Mouse (Mus musculus) kidney, adult 2 months (tissue): ENCODE measurements at regions not wholly inside any gene's neighbourhood (a gene's known extent, or its start where the extent isn't known, plus 50 kb on each side); places are given as distances from the start of the nearest gene placed in this dataset.

Experiments used
- DNase-seq: peaks from one replicate; pipeline ENCODE4 v3.0.0; 2021
- H3K27ac ChIP-seq: fragments of 200-500 bp; 2 replicates; pipeline ENCODE4 v1.5.1; 2012; ENCODE audit warnings: low read depth, low read length, control low read depth, inconsistent platforms; ENCODE audit not compliant: insufficient read depth
- H3K27me3 ChIP-seq: fragments of 200-500 bp; replicated peaks from 2 replicates; pipeline ENCODE4 v1.6.1; 2012; ENCODE audit warnings: mild to moderate bottlenecking, moderate library complexity, low read length, inconsistent platforms; ENCODE audit not compliant: control insufficient read depth, insufficient read depth
- H3K36me3 ChIP-seq: fragments of 200-500 bp; 2 replicates; pipeline ENCODE4 v1.6.1; 2012; ENCODE audit warnings: mild to moderate bottlenecking, moderate library complexity, low read length, inconsistent platforms; ENCODE audit not compliant: control insufficient read depth, insufficient read depth
- H3K4me1 ChIP-seq: fragments of 200-500 bp; 2 replicates; pipeline ENCODE4 v1.6.1; 2011; ENCODE audit warnings: low read length; ENCODE audit not compliant: control insufficient read depth, insufficient read depth
- H3K4me3 ChIP-seq: fragments of 200-500 bp; 2 replicates; pipeline ENCODE4 v1.5.1; 2011; ENCODE audit warnings: mild to moderate bottlenecking, low read depth, low read length, control low read depth; ENCODE audit not compliant: insufficient read depth
- CTCF ChIP-seq: fragments of 200-500 bp; conservative IDR thresholded peaks from 2 replicates; pipeline ENCODE4 v1.5.1; 2011; ENCODE audit warnings: low read depth, mild to moderate bottlenecking, control low read depth, low read length, moderate library complexity, mixed read lengths; ENCODE audit not compliant: insufficient read depth, insufficient read length
- POLR2A ChIP-seq: fragments of 200-500 bp; IDR thresholded peaks from one replicate; pipeline ENCODE4 v1.6.1; 2011; ENCODE audit warnings: low read depth, low read length, control low read depth
- WGBS: fragments of 180-500 bp; shearing (Covaris S2); methylation state at CpG from one replicate; pipeline ENCODE4 v1.1.7; 2018; 5-methylcytosine and 5-hydroxymethylcytosine counted together

- 64% methylated on average over 9 of the region's 9 CpGs for WGBS
- no peaks in the 10 kb centered on the region; the same call in 1 of the 2 replicates for H3K27me3 ChIP-seq
- no peak overlapping the region for H3K4me3 ChIP-seq
- no peak overlapping the region for H3K27ac ChIP-seq
- TF ChIP-seq CTCF (no peak), POLR2A (no peak)
- no peaks in the 10 kb centered on the region for H3K4me1 ChIP-seq
- no peak for DNase-seq
- H3K36me3 ChIP-seq = no peaks in the 10 kb centered on the region
Observed at GRCm38 (mm10) chr3:132427244-132427643, 202.4 kb upstream of the Gimd1 start.

DNA sequence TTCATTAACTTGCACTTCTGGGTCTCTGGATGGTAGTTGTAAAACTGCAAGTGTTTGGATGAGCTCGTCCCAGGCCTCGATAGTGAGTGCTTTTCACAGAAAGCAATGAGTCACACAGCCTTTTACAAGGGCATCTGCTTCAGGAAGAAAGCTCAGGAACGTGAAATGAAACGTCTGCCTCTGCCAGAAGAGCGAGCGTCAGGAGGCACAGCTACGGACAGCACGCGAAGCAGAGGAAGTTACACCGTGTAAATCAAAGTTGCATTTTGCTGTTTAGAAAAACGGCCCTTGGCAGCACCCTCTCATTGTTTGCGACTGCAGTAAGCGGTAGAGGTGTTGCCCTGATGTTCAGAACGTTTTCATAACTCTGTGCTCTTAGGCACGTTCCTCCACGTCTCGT, 201.5 kb upstream of the Gimd1 start:
- no peaks in the 10 kb centered on the region for H3K36me3 ChIP-seq
- no peak overlapping the region for H3K4me3 ChIP-seq
- no peaks in the 10 kb centered on the region for H3K4me1 ChIP-seq
- no peak overlapping the region for H3K27ac ChIP-seq
- no peak for TF ChIP-seq POLR2A
- no peak for TF ChIP-seq CTCF
- H3K27me3 ChIP-seq = no peaks in the 10 kb centered on the region; the same call in 1 of the 2 replicates
- WGBS = 37% methylated on average over 17 of the region's 17 CpGs
- peak; percentile 2 for DNase-seq

GRCm38 (mm10) chr3:132431805-132432204, 197.8 kb upstream of the Gimd1 start:
- Histone ChIP-seq H3K4me3 (no peak overlapping the region), H3K36me3 (no peaks in the 10 kb centered on the region), H3K4me1 (no peaks in the 10 kb centered on the region), H3K27ac (no peak overlapping the region), H3K27me3 (no peaks in the 10 kb centered on the region; the same call in 1 of the 2 replicates)
- TF ChIP-seq CTCF (no peak), POLR2A (no peak)
- no peak for DNase-seq

DNA sequence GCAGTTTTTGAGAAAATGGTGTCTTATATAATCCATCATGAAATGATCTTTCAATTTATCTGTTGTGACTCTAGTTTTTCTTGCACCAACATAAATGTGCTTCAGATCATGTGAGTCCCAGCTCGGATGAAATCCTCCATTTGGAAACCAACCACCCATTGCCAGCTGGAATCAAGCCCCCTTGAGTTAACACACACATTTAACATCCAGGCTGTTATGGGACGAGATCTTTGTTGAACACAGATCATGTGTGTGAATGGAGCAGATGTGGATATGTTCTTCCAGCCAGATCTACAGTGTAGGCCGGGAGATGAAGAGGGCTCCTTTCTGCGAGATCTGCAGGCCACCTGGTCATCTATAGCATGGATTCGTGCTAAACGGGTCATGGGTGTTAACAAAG, 188.4 kb upstream of the Gimd1 start:
- DNase-seq = no peak
- 90% methylated on average over 6 of the region's 6 CpGs for WGBS
- Histone ChIP-seq H3K27me3 (no peaks in the 10 kb centered on the region), H3K4me3 (no peak overlapping the region), H3K27ac (no peak overlapping the region), H3K36me3 (no peaks in the 10 kb centered on the region), H3K4me1 (no peaks in the 10 kb centered on the region)
- TF ChIP-seq POLR2A = no peak
- TF ChIP-seq CTCF = no peak

DNA sequence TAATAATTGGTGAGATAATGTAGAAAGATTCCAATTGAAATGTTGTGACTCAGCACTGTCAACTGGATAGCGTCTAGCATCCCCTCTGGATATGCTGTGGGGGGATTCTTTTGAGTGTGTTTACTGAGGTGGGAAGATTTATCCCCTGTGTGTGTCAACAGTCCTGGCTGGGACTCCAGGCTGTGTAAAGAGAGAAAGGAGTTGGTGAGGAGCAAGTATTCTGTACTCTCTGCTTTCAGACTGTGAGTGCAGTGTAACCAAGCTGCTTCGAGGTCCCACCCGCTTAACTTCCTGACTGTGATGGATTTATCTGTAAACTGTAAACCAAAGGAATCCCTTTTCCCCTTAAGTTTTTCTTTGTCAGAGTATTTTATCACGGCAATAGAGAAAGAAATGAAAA, 175.7 kb upstream of the Gimd1 start:
- Histone ChIP-seq H3K4me3 (no peak overlapping the region), H3K4me1 (no peaks in the 10 kb centered on the region), H3K27me3 (no peaks in the 10 kb centered on the region; the same call in 1 of the 2 replicates), H3K27ac (no peak overlapping the region), H3K36me3 (no peaks in the 10 kb centered on the region)
- no peak for TF ChIP-seq POLR2A
- no peak for TF ChIP-seq CTCF
- DNase-seq = no peak
- WGBS = 16% methylated on average over 4 of the region's 4 CpGs

- Histone ChIP-seq H3K36me3 (no peaks in the 10 kb centered on the region), H3K4me1 (no peaks in the 10 kb centered on the region), H3K4me3 (no peak overlapping the region), H3K27ac (no peak overlapping the region), H3K27me3 (no peaks in the 10 kb centered on the region)
- no peak for DNase-seq
- 31% methylated on average over 5 of the region's 5 CpGs for WGBS
- TF ChIP-seq POLR2A (no peak), CTCF (no peak)
Observed at GRCm38 (mm10) chr3:132462348-132462959, 167.2 kb upstream of the Gimd1 start.

DNA sequence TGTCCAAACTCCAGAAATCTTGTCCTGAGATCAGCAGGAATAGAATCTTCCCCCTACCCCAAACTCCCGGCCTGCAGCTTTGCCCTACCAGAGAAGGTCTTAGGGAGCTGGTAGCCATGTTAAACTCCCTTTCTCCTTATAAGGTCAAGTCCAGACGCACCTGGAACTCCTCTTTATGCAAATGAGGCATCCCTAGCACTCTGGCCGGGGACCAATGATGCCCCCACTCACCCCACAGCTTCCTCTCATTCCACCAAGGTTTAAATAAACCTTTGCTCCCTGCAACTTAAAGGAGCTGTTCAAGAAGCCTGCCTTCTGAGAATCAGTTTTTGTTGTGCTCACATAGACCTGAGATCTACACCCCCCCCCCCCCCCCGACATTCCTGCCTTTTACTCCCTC, 158.6 kb upstream of the Gimd1 start:
- TF ChIP-seq CTCF = no peak
- WGBS = 30% methylated on average over 4 of the region's 4 CpGs
- no peaks in the 10 kb centered on the region for H3K27me3 ChIP-seq

GRCm38 (mm10) chr3:132477768-132478167, 151.9 kb upstream of the Gimd1 start:
- WGBS = 91% methylated on average over 5 of the region's 5 CpGs
- no peak for DNase-seq
- Histone ChIP-seq H3K27ac (no peak overlapping the region), H3K4me3 (no peak overlapping the region), H3K36me3 (no peaks in the 10 kb centered on the region), H3K27me3 (no peaks in the 10 kb centered on the region), H3K4me1 (no peaks in the 10 kb centered on the region)
- no peak for TF ChIP-seq POLR2A
- 0 out of 2 replicates have a peak, but pooled peaks have one; percentile 3 for TF ChIP-seq CTCF

More for the DNA sequence above, 158.6 kb upstream of the Gimd1 start:
- DNase-seq = no peak
- H3K36me3 ChIP-seq = no peaks in the 10 kb centered on the region
- H3K4me3 ChIP-seq = no peak overlapping the region
- H3K27ac ChIP-seq = no peak overlapping the region
- H3K4me1 ChIP-seq = no peaks in the 10 kb centered on the region
